Comparison of ENCODE assay signal across 7 mouse cellular contexts in the genomic region with DNA sequence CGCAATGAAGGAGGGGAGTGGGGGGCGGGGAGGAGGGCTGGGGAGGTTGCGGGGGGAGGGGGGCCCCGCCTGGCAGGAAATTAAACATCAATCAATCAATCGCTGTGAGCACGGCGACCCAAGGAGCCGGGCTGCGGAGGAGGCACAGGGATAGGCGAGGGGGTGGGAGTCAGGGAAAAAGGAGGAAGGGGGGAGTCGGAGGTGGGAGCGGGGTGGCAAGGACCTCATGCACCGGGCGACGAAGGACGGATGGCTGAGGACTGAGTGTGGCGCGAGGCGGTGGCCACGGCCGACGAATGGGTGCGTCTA. TPM values are rescaled to one million over a fixed set of nuclear protein-coding genes. Genes with fewer than 3 reads are reported as not detected.
A peak's percentile ranks its signal among the peaks of the same experiment; 100 is the strongest.
DNase-seq lines count a peak whose midpoint lies in the region; ATAC-seq and TF ChIP-seq lines count a peak whose summit lies in the region.

No protein-coding gene starts in this region.

- no peak for ATAC-seq in lung, postnatal 0 days
- ATAC-seq in forebrain, embryonic 12.5 days (ENCODE audit: low FRiP score): no peak; the same call in 1 of the 2 replicates
- ATAC-seq in limb, embryonic 11.5 days (ENCODE audit: insufficient number of reproducible peaks, low FRiP score, low TSS enrichment, low read depth): no peak; the same call in 1 of the 2 replicates

- H3K27ac ChIP-seq in lung, postnatal 0 days (ENCODE audit: low read length): no peak overlapping the region
- H3K27ac ChIP-seq in forebrain, embryonic 12.5 days: peak overlapping the region; percentile 91
- no peak overlapping the region for H3K27ac ChIP-seq in limb, embryonic 11.5 days (replicated peaks; ENCODE audit: low read depth, low read length)
- H3K27ac ChIP-seq in small intestine, adult 2 months (ENCODE audit: insufficient read depth, low read depth, low read length): peak overlapping the region; percentile 62

- no peak overlapping the region for H3K9ac ChIP-seq in lung, postnatal 0 days (replicated peaks; ENCODE audit: low read depth)
- H3K9ac ChIP-seq in forebrain, embryonic 12.5 days: peak overlapping the region; percentile 85
- peak overlapping the region; percentile 82 for H3K9ac ChIP-seq in limb, embryonic 11.5 days (ENCODE audit: low read length)

- no peak for TF ChIP-seq POLR2A in small intestine, adult 2 months (IDR thresholded peaks at IDR 0.05; ENCODE audit: low read depth, low read length)

- peaks cover 7% of the 10 kb centered on the region for H3K4me1 ChIP-seq in lung, postnatal 0 days (ENCODE audit: insufficient read depth, low read depth, low read length)
- peaks cover 41% of the 10 kb centered on the region for H3K4me1 ChIP-seq in forebrain, embryonic 12.5 days
- peaks cover 11% of the 10 kb centered on the region for H3K4me1 ChIP-seq in limb, embryonic 11.5 days (ENCODE audit: control insufficient read depth, insufficient read depth, low read length)
- H3K4me1 ChIP-seq in small intestine, adult 2 months (ENCODE audit: control insufficient read depth, insufficient read depth, insufficient read length, low read length): peaks cover 6% of the 10 kb centered on the region

- peak overlapping the region; percentile 71 for H3K4me3 ChIP-seq in lung, postnatal 0 days (ENCODE audit: low read depth, low read length)
- H3K4me3 ChIP-seq in forebrain, embryonic 12.5 days (replicated peaks): peak overlapping the region; percentile 78
- peak overlapping the region; percentile 68 for H3K4me3 ChIP-seq in limb, embryonic 11.5 days (ENCODE audit: low read depth, low read length)
- peak overlapping the region; percentile 99 for H3K4me3 ChIP-seq in small intestine, adult 2 months (ENCODE audit: low read depth, low read length)

- DNase-seq in lung, postnatal 0 days (ENCODE audit: low spot score): no peak
- DNase-seq in lung, postnatal 25 days (ENCODE audit: low spot score): no peak
- DNase-seq in limb, embryonic 11.5 days (ENCODE audit: low spot score): no peak
- DNase-seq in gastrocnemius, adult 18-20 months (ENCODE audit: low spot score): no peak
- no peak for DNase-seq in right cerebral cortex, postnatal 10 days (ENCODE audit: low spot score in 2 of 2)

- H3K36me3 ChIP-seq in lung, postnatal 0 days (ENCODE audit: insufficient read depth, low read length): no peaks in the 10 kb centered on the region
- H3K36me3 ChIP-seq in forebrain, embryonic 12.5 days (replicated peaks): no peaks in the 10 kb centered on the region
- no peaks in the 10 kb centered on the region for H3K36me3 ChIP-seq in limb, embryonic 11.5 days (ENCODE audit: control insufficient read depth, insufficient read depth, low read length)
- H3K36me3 ChIP-seq in small intestine, adult 2 months (ENCODE audit: control insufficient read depth, insufficient read depth, low read length): no peaks in the 10 kb centered on the region

- H3K27me3 ChIP-seq in lung, postnatal 0 days (replicated peaks; ENCODE audit: insufficient read depth, low read length): peaks cover 53% of the 10 kb centered on the region
- H3K27me3 ChIP-seq in forebrain, embryonic 12.5 days: peaks cover 45% of the 10 kb centered on the region
- peaks cover 46% of the 10 kb centered on the region for H3K27me3 ChIP-seq in limb, embryonic 11.5 days (ENCODE audit: control insufficient read depth, insufficient read depth, low read length)
- H3K27me3 ChIP-seq in small intestine, adult 2 months (ENCODE audit: control insufficient read depth, insufficient read depth, low read length): peaks cover 20% of the 10 kb centered on the region

- H3K4me2 ChIP-seq in lung, postnatal 0 days (replicated peaks; ENCODE audit: low read depth, low read length): peak overlapping the region; percentile 99
- peak overlapping the region; percentile 97 for H3K4me2 ChIP-seq in forebrain, embryonic 12.5 days
- H3K4me2 ChIP-seq in limb, embryonic 11.5 days (ENCODE audit: low read depth, severe bottlenecking): peak overlapping the region; percentile 93

- H3K9me3 ChIP-seq in lung, postnatal 0 days (ENCODE audit: low read length): no peaks in the 10 kb centered on the region
- no peaks in the 10 kb centered on the region for H3K9me3 ChIP-seq in forebrain, embryonic 12.5 days
- no peaks in the 10 kb centered on the region for H3K9me3 ChIP-seq in limb, embryonic 11.5 days (ENCODE audit: control insufficient read depth, low read length)

- WGBS in lung, postnatal 0 days: 0% methylated on average over 21 of the region's 23 CpGs
- WGBS in forebrain, embryonic 12.5 days: 1% methylated on average over 19 of the region's 23 CpGs
- 0% methylated on average over 22 of the region's 23 CpGs for WGBS in limb, embryonic 11.5 days
- 2% methylated on average over 23 of the region's 23 CpGs for WGBS in small intestine, adult 2 months

- TF ChIP-seq CTCF in lung, postnatal 0 days (IDR thresholded peaks at IDR 0.05): no peak
- TF ChIP-seq CTCF in small intestine, adult 2 months (IDR thresholded peaks at IDR 0.05; ENCODE audit: extremely low read depth, insufficient read length, insufficient replicate concordance, low read depth, low read length): no peak

- no peak for TF ChIP-seq EP300 in lung, postnatal 0 days (IDR thresholded peaks at IDR 0.05)

RNA-seq across cellular contexts. Expression of gene Satb2, which starts 6.6 kb away (rescaled TPM):
- polyA plus RNA-seq in lung, postnatal 0 days (2015; fragmentation: Nextera tagmentation; extraction: Ambion mirVana): 0.17 TPM in 2 replicates
- polyA plus RNA-seq in forebrain, embryonic 12.5 days (2016; fragmentation: Nextera tagmentation; extraction: Ambion mirVana): 2.5 and 2.6 TPM in 2 replicates
- polyA plus RNA-seq in limb, embryonic 11.5 days (2014; fragmentation: Nextera tagmentation; extraction: Ambion mirVana): 1.5 and 1.8 TPM in 2 replicates
- polyA plus RNA-seq in small intestine, adult 2 months (2012; rRNA removed): 0.20 and 5.2 TPM in 2 replicates
- under 1 TPM; 0.27 to 0.31 TPM for total RNA-seq in gastrocnemius, adult 18-20 months (2021)

Comparison
In these comparisons a context has a peak if more than half of its experiments do, and no peak if none do; other contexts are left out.
1. H3K27ac ChIP-seq: peak in forebrain, embryonic 12.5 days (single experiment) and small intestine, adult 2 months (single experiment); none in lung, postnatal 0 days (single experiment) and limb, embryonic 11.5 days (single experiment).
2. Peak in every context shown above with its lines, with median percentiles within 50 percentile points of each other: H3K4me2 ChIP-seq and H3K4me3 ChIP-seq.